Mouse (Mus musculus): ENCODE measurements around the gene Ror1. TPM values are rescaled to one million over a fixed set of nuclear protein-coding genes. Genes with fewer than 3 reads are reported as not detected.

Gene Ror1
- polyA plus RNA-seq, 1 experiment from 2014 or later: 1.1 TPM

DNA sequence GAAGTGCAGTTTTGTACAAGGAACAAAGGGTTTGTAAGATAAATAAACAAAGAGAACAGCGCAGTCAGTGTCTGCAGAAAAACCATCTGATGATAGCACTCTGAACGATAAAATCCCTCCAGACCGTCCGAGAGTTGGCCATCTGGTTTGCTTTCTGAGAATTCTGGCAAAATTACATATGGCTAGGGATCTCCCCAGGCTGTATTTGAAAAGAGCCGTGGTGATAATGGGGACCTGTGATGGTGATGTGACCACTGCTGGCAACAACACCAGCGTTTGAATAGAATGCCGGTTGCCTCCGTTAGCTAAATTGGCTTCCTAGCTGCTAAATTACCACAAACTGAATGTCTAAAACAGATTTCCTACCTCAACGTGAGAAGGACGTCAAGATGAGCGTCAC lies 277.2 kb downstream of the Ror1 start:
- Histone ChIP-seq H3K9me3 (replicated peaks; ENCODE audit: control insufficient read depth, low read length) (no peaks in the 10 kb centered on the region), H3K4me2 (ENCODE audit: low read length) (no peak overlapping the region), H3K9ac (ENCODE audit: low read length) (no peak overlapping the region), H3K27me3 (replicated peaks; ENCODE audit: control insufficient read depth, insufficient read depth, low read length) (no peaks in the 10 kb centered on the region), H3K4me3 (ENCODE audit: low read depth, low read length) (no peak overlapping the region), H3K36me3 (ENCODE audit: control insufficient read depth, insufficient read depth, low read length) (no peaks in the 10 kb centered on the region), H3K4me1 (ENCODE audit: control insufficient read depth, insufficient read depth, low read length) (0 out of 2 replicates have a peak, but pooled peaks cover 3% of the 10 kb centered on the region), H3K27ac (ENCODE audit: low read depth, low read length) (peak overlapping the region; percentile 9; the same call in 1 of the 2 replicates)
- DNase-seq (ENCODE audit: low spot score) (peak; percentile 61), ATAC-seq (peak; percentile 75)
- WGBS: 51% methylated on average over 11 of the region's 11 CpGs

DNA sequence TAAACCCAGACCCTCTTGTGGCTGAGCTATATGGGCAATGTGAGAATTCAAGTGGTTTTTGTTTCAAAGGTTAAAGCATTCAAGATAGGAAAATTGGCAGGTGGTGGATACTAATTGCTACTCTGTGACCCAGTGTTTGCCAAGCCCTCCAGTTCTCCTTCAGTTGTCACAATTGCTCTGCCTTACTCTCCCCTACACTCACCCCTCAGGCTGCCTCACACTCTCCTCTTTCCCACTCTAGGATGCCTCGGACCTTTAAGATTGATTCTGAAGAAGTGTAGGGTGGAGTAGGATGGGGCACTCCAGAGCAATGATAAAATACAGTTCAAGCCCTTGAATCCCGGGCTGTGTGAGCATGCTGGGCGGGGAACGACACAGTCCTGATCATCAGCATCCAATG lies 278.2 kb downstream of the Ror1 start:
- DNase-seq (ENCODE audit: low spot score): peak; percentile 19
- WGBS: 72% methylated on average over 4 of the region's 4 CpGs

DNA sequence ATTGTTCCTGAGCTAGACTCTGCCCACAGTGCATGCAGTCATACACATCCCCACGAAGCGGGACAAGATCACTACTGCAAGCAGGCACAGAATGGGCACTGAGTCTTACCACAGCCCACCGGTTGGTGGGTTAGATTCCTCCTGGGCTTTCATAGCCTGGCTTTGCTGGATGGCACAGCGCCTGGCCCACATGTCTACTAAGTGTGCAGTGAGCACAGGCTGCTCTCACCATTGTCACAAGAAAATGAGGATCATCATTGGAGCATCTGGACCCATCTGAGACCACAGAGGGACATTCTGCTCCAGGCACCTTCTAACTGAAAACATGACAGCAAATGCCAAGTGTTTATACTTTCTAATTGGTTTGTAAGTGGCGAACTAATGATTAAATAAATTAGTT lies 279.7 kb downstream of the Ror1 start:
- ATAC-seq: 0 out of 2 replicates have a peak, but pooled peaks have one; percentile 32
- Histone ChIP-seq H3K36me3 (ENCODE audit: control insufficient read depth, insufficient read depth, low read length) (no peaks in the 10 kb centered on the region), H3K4me1 (ENCODE audit: control insufficient read depth, insufficient read depth, low read length) (0 out of 2 replicates have a peak, but pooled peaks cover 3% of the 10 kb centered on the region), H3K4me3 (ENCODE audit: low read depth, low read length) (no peak overlapping the region), H3K4me2 (ENCODE audit: low read length) (no peak overlapping the region), H3K27ac (ENCODE audit: low read depth, low read length) (no peak overlapping the region), H3K9ac (ENCODE audit: low read length) (no peak overlapping the region), H3K27me3 (replicated peaks; ENCODE audit: control insufficient read depth, insufficient read depth, low read length) (no peaks in the 10 kb centered on the region), H3K9me3 (replicated peaks; ENCODE audit: control insufficient read depth, low read length) (no peaks in the 10 kb centered on the region)
- WGBS: 81% methylated on average over 5 of the region's 5 CpGs
- DNase-seq (ENCODE audit: low spot score): peak; percentile 40

More for the DNA sequence above, 278.2 kb downstream of the Ror1 start:
- no peak for ATAC-seq
- Histone ChIP-seq H3K9me3 (replicated peaks; ENCODE audit: control insufficient read depth, low read length) (no peaks in the 10 kb centered on the region), H3K27me3 (replicated peaks; ENCODE audit: control insufficient read depth, insufficient read depth, low read length) (no peaks in the 10 kb centered on the region), H3K9ac (ENCODE audit: low read length) (no peak overlapping the region), H3K4me2 (ENCODE audit: low read length) (no peak overlapping the region), H3K36me3 (ENCODE audit: control insufficient read depth, insufficient read depth, low read length) (no peaks in the 10 kb centered on the region), H3K4me1 (ENCODE audit: control insufficient read depth, insufficient read depth, low read length) (0 out of 2 replicates have a peak, but pooled peaks cover 3% of the 10 kb centered on the region), H3K4me3 (ENCODE audit: low read depth, low read length) (no peak overlapping the region), H3K27ac (ENCODE audit: low read depth, low read length) (no peak overlapping the region)

DNA sequence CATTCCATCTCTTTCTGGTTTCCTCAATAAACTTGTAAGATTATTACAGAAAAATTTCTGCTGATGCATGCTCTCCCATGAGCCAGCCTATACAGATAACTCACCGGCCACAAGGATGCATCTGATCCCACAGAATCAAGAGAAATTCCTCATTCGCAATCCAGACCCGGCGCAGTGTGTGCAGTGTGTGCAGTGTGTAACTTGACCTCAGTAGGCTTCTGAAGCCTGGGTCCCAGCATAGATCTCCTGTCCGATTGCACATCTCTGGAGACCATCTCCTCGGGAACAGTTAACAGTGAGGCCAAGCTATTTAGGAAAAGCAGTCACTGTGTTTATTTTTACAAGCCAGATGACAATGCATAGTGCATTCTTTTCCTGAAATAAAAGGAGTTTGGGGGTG lies 280.6 kb downstream of the Ror1 start:
- no peak for ATAC-seq
- 89% methylated on average over 6 of the region's 6 CpGs for WGBS

DNA sequence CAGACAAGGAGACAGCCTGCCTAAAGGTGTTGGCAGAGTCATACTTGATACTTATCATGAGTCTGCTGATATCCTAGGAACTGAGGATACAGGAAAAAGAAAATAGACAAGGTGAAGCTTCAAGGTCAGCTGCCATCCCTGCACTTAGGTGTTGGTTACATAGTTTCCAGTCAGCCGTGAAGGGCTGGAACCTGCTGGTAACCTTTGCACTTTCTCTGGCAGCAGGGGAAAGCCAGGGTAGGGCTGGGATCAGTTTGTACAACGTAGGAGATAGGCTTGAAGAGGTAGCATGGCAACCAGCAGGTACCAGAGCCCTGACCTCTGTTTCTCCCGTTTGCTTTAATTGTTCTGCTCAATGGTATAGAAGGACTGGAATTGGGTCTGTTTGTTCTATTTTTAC lies 281.6 kb downstream of the Ror1 start:
- Histone ChIP-seq H3K4me2 (ENCODE audit: low read length) (no peak overlapping the region), H3K4me1 (ENCODE audit: control insufficient read depth, insufficient read depth, low read length) (0 out of 2 replicates have a peak, but pooled peaks cover 3% of the 10 kb centered on the region), H3K4me3 (ENCODE audit: low read depth, low read length) (no peak overlapping the region), H3K36me3 (ENCODE audit: control insufficient read depth, insufficient read depth, low read length) (no peaks in the 10 kb centered on the region), H3K27me3 (replicated peaks; ENCODE audit: control insufficient read depth, insufficient read depth, low read length) (no peaks in the 10 kb centered on the region), H3K9me3 (replicated peaks; ENCODE audit: control insufficient read depth, low read length) (no peaks in the 10 kb centered on the region), H3K27ac (ENCODE audit: low read depth, low read length) (no peak overlapping the region), H3K9ac (ENCODE audit: low read length) (no peak overlapping the region)
- DNase-seq (ENCODE audit: low spot score): no peak
- ATAC-seq: no peak
- whole genome bisulfite sequencing: 83% methylated on average over 3 of the region's 3 CpGs

More for the DNA sequence above, 280.6 kb downstream of the Ror1 start:
- no peak overlapping the region for H3K9ac ChIP-seq (ENCODE audit: low read length)
- H3K27ac ChIP-seq (ENCODE audit: low read depth, low read length): no peak overlapping the region
- no peaks in the 10 kb centered on the region for H3K9me3 ChIP-seq (replicated peaks; ENCODE audit: control insufficient read depth, low read length)
- H3K4me2 ChIP-seq (ENCODE audit: low read length): no peak overlapping the region
- H3K4me3 ChIP-seq (ENCODE audit: low read depth, low read length): no peak overlapping the region
- H3K4me1 ChIP-seq (ENCODE audit: control insufficient read depth, insufficient read depth, low read length): 0 out of 2 replicates have a peak, but pooled peaks cover 3% of the 10 kb centered on the region
- H3K27me3 ChIP-seq (replicated peaks; ENCODE audit: control insufficient read depth, insufficient read depth, low read length): no peaks in the 10 kb centered on the region
- H3K36me3 ChIP-seq (ENCODE audit: control insufficient read depth, insufficient read depth, low read length): no peaks in the 10 kb centered on the region
- DNase-seq (ENCODE audit: low spot score): no peak

DNA sequence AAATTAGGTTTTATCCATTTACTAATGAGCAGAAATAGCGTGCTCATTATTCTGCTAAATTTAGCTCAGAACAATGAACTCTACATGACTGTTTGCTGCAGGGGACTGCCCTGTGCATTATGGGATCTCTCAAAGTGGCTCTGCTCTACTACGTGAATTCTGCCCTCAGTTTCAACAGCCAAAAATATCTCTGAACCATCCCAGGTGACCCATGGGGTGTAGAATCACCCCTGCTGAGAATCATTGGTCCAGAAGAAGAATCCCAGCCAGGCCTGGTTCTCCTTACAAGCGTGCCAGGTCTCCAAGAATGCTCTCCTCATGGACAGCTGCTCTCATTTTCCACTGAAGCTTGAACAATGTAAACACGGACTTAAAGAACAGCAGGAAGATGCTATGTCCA lies 282.4 kb downstream of the Ror1 start:
- H3K36me3 ChIP-seq (ENCODE audit: control insufficient read depth, insufficient read depth, low read length): no peaks in the 10 kb centered on the region
- no peak for DNase-seq (ENCODE audit: low spot score)
- no peak for ATAC-seq

DNA sequence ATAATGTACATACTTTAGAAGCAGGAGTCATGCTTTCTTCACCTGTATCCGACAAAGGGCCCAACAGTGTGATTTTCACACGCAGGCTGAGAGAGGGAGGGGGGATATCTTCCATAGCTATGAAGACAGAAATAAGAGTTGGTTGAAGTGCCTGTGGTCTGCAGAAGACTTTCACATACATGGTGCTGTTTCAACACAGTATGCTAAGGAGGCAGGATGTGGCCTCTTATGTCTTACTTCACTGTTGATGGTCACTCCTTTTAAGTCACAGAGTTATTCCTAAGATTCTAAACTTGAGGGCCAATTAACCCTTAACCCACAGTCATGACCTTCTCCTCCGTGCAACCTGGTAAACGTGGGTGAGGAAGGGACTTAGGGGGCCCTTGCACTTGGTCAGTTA lies 286.2 kb downstream of the Ror1 start:
- Histone ChIP-seq H3K27me3 (replicated peaks; ENCODE audit: control insufficient read depth, insufficient read depth, low read length) (no peaks in the 10 kb centered on the region), H3K36me3 (ENCODE audit: control insufficient read depth, insufficient read depth, low read length) (no peaks in the 10 kb centered on the region), H3K9me3 (replicated peaks; ENCODE audit: control insufficient read depth, low read length) (no peaks in the 10 kb centered on the region), H3K27ac (ENCODE audit: low read depth, low read length) (no peak overlapping the region), H3K4me1 (ENCODE audit: control insufficient read depth, insufficient read depth, low read length) (no peaks in the 10 kb centered on the region), H3K9ac (ENCODE audit: low read length) (no peak overlapping the region), H3K4me2 (ENCODE audit: low read length) (no peak overlapping the region), H3K4me3 (ENCODE audit: low read depth, low read length) (no peak overlapping the region)
- 84% methylated on average over 4 of the region's 4 CpGs for WGBS
- ATAC-seq: no peak
- DNase-seq (ENCODE audit: low spot score): no peak

More for the DNA sequence above, 282.4 kb downstream of the Ror1 start:
- Histone ChIP-seq H3K9ac (ENCODE audit: low read length) (no peak overlapping the region), H3K27me3 (replicated peaks; ENCODE audit: control insufficient read depth, insufficient read depth, low read length) (no peaks in the 10 kb centered on the region), H3K4me2 (ENCODE audit: low read length) (no peak overlapping the region), H3K4me3 (ENCODE audit: low read depth, low read length) (no peak overlapping the region), H3K4me1 (ENCODE audit: control insufficient read depth, insufficient read depth, low read length) (0 out of 2 replicates have a peak, but pooled peaks cover 2% of the 10 kb centered on the region), H3K9me3 (replicated peaks; ENCODE audit: control insufficient read depth, low read length) (no peaks in the 10 kb centered on the region), H3K27ac (ENCODE audit: low read depth, low read length) (no peak overlapping the region)
- 57% methylated on average over 4 of the region's 4 CpGs for WGBS

DNA sequence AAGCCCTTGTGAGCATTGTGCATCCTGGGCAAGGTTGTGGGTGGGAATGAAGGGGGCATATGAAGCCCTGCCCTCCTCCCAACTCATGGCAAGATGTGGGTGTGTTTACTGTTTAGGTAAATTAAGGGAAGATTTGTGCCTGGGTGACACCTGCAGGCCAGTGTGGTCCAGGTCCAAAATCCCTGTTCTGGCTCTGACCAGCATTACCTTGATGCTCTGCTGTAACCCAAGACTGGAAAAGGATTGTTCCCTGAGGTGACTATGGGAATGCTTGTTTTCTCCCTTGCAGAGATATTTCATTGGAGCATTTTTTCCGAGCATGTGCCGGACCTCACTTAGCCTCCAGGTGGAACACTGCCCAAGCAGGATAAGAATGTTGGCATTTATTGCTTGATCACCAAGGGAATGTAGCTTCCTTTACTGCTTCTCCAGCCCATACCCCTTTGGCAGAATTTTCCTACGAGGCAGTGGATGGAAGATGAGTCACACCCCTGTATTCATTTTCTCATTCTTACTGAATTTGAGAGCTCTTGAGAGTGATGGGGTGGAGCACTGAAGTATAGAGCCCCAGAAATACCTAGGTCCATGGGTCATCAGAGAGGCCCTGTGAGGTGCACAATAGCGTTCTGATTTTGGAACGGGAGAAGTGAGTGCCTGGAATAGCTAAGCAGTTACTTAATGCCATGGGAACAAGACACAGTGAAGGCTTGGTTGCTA lies 290.8 kb downstream of the Ror1 start:
- Histone ChIP-seq H3K4me2 (ENCODE audit: low read length) (no peak overlapping the region), H3K4me3 (ENCODE audit: low read depth, low read length) (no peak overlapping the region), H3K9ac (ENCODE audit: low read length) (no peak overlapping the region), H3K27me3 (replicated peaks; ENCODE audit: control insufficient read depth, insufficient read depth, low read length) (no peaks in the 10 kb centered on the region), H3K36me3 (ENCODE audit: control insufficient read depth, insufficient read depth, low read length) (no peaks in the 10 kb centered on the region), H3K4me1 (ENCODE audit: control insufficient read depth, insufficient read depth, low read length) (no peaks in the 10 kb centered on the region), H3K27ac (ENCODE audit: low read depth, low read length) (no peak overlapping the region), H3K9me3 (replicated peaks; ENCODE audit: control insufficient read depth, low read length) (no peaks in the 10 kb centered on the region)
- no peak for ATAC-seq
- 67% methylated on average over 5 of the region's 5 CpGs for WGBS
- DNase-seq (ENCODE audit: low spot score): no peak

DNA sequence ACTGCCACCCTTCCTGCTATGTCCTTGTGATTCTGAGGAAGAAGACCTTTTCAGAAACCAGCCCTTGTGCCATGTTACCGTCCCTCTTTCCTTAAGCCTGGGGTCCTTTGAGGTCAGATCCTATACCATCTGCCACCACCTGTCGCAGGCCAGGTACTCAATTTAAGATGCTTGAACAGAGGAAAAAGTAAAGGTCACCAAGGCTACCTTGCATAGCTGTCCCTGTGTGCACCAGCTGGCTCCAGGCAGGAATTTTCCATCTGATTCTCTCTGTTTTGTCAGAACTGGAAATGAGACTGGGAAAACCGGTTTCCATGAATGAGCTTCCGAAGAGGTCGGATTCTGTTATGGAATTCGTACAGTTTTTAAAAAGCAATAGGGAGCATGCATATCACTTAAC lies 294.8 kb downstream of the Ror1 start:
- H3K4me1 ChIP-seq (ENCODE audit: control insufficient read depth, insufficient read depth, low read length): no peaks in the 10 kb centered on the region
- no peaks in the 10 kb centered on the region for H3K36me3 ChIP-seq (ENCODE audit: control insufficient read depth, insufficient read depth, low read length)
- H3K9me3 ChIP-seq (replicated peaks; ENCODE audit: control insufficient read depth, low read length): no peaks in the 10 kb centered on the region
- H3K27me3 ChIP-seq (replicated peaks; ENCODE audit: control insufficient read depth, insufficient read depth, low read length): no peaks in the 10 kb centered on the region
- H3K4me3 ChIP-seq (ENCODE audit: low read depth, low read length): no peak overlapping the region
- H3K4me2 ChIP-seq (ENCODE audit: low read length): no peak overlapping the region
- 91% methylated on average over 6 of the region's 6 CpGs for WGBS
- H3K27ac ChIP-seq (ENCODE audit: low read depth, low read length): no peak overlapping the region
- ATAC-seq (no peak), DNase-seq (ENCODE audit: low spot score) (no peak)
- H3K9ac ChIP-seq (ENCODE audit: low read length): no peak overlapping the region
